8 mouse cellular contexts compared by ENCODE assay signal in the genomic region with DNA sequence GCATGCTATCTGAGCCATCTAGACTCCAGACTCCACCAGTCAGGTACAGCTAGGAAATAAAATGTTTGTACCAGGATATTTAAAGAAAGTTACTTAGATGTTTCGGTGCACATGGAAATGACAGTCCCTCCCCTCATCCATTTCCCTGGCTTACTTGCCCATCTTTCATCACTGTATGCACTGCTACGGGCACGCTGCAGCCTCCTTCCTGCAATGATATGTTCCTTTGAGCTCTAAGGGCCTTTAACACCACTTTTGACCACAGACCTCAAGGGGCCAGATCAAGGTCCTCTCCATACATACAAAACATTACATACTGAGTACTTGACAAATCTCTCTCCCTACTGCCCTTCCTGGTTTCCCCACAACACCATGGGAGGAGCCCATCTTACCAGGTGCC. TPM values are rescaled to one million over a fixed set of nuclear protein-coding genes. Genes with fewer than 3 reads are reported as not detected.
DNase-seq lines count a peak whose midpoint lies in the region; ATAC-seq lines count a peak whose summit lies in the region.

No protein-coding gene starts in this region.

- H3K9me3 ChIP-seq in lung, embryonic 15.5 days = no peaks in the 10 kb centered on the region
- peaks cover 6% of the 10 kb centered on the region for H3K9me3 ChIP-seq in embryonic facial prominence, embryonic 10.5 days
- H3K9me3 ChIP-seq in intestine, embryonic 15.5 days = no peaks in the 10 kb centered on the region
- H3K9me3 ChIP-seq in neural tube, embryonic 13.5 days = no peaks in the 10 kb centered on the region

- no peak overlapping the region for H3K27ac ChIP-seq in lung, embryonic 15.5 days
- peak overlapping the region; percentile 1; the same call in 1 of the 2 replicates for H3K27ac ChIP-seq in embryonic facial prominence, embryonic 10.5 days (replicated peaks)
- no peak overlapping the region for H3K27ac ChIP-seq in intestine, embryonic 15.5 days
- H3K27ac ChIP-seq in neural tube, embryonic 13.5 days (replicated peaks) = no peak overlapping the region

- no peaks in the 10 kb centered on the region for H3K27me3 ChIP-seq in lung, embryonic 15.5 days
- H3K27me3 ChIP-seq in embryonic facial prominence, embryonic 10.5 days (replicated peaks; ENCODE audit: low read depth, poor library complexity, severe bottlenecking) = no peaks in the 10 kb centered on the region
- H3K27me3 ChIP-seq in intestine, embryonic 15.5 days (replicated peaks) = no peaks in the 10 kb centered on the region
- H3K27me3 ChIP-seq in neural tube, embryonic 13.5 days = no peaks in the 10 kb centered on the region

- H3K36me3 ChIP-seq in lung, embryonic 15.5 days = peaks cover 47% of the 10 kb centered on the region
- H3K36me3 ChIP-seq in embryonic facial prominence, embryonic 10.5 days (replicated peaks) = peaks cover 79% of the 10 kb centered on the region
- peaks cover 30% of the 10 kb centered on the region for H3K36me3 ChIP-seq in intestine, embryonic 15.5 days
- H3K36me3 ChIP-seq in neural tube, embryonic 13.5 days = peaks cover 50% of the 10 kb centered on the region

- peaks cover 18% of the 10 kb centered on the region for H3K4me1 ChIP-seq in lung, embryonic 15.5 days
- peaks cover 17% of the 10 kb centered on the region for H3K4me1 ChIP-seq in embryonic facial prominence, embryonic 10.5 days
- peaks cover 16% of the 10 kb centered on the region for H3K4me1 ChIP-seq in intestine, embryonic 15.5 days (replicated peaks)
- peaks cover 27% of the 10 kb centered on the region for H3K4me1 ChIP-seq in neural tube, embryonic 13.5 days (replicated peaks)

- peak overlapping the region; percentile 98 for H3K9ac ChIP-seq in lung, embryonic 15.5 days
- peak overlapping the region; percentile 98 for H3K9ac ChIP-seq in intestine, embryonic 15.5 days
- peak overlapping the region; percentile 55 for H3K9ac ChIP-seq in neural tube, embryonic 13.5 days

- WGBS in lung, embryonic 15.5 days = 47% methylated on average over 3 of the region's 3 CpGs
- WGBS in embryonic facial prominence, embryonic 10.5 days = 79% methylated on average over 3 of the region's 3 CpGs
- 67% methylated on average over 3 of the region's 3 CpGs for WGBS in intestine, embryonic 15.5 days
- WGBS in neural tube, embryonic 13.5 days = 73% methylated on average over 3 of the region's 3 CpGs

- no peak for ATAC-seq in lung, embryonic 15.5 days (ENCODE audit: borderline replicate concordance, extremely low read depth, low FRiP score, low TSS enrichment)
- ATAC-seq in intestine, embryonic 15.5 days = no peak
- ATAC-seq in neural tube, embryonic 13.5 days (ENCODE audit: low read depth) = no peak
- no peak for ATAC-seq in megakaryocyte progenitor cell, adult 5-6 weeks (replicated peaks; ENCODE audit: poor library complexity)

- H3K4me2 ChIP-seq in lung, embryonic 15.5 days = peak overlapping the region; percentile 67
- H3K4me2 ChIP-seq in intestine, embryonic 15.5 days (replicated peaks) = peak overlapping the region; percentile 69
- H3K4me2 ChIP-seq in neural tube, embryonic 13.5 days = peak overlapping the region; percentile 72

- DNase-seq in lung, postnatal 4 days = no peak
- DNase-seq in embryonic facial prominence, embryonic 10.5 days (ENCODE audit: low spot score) = no peak
- DNase-seq in layer of hippocampus, postnatal 10 days (ENCODE audit: low spot score in 2 of 2) = no peak
- no peak for DNase-seq in layer of hippocampus, postnatal 36 days

- H3K4me3 ChIP-seq in lung, embryonic 15.5 days = peak overlapping the region; percentile 75
- peak overlapping the region; percentile 99 for H3K4me3 ChIP-seq in embryonic facial prominence, embryonic 10.5 days
- H3K4me3 ChIP-seq in intestine, embryonic 15.5 days (replicated peaks) = peak overlapping the region; percentile 88
- H3K4me3 ChIP-seq in neural tube, embryonic 13.5 days = peak overlapping the region; percentile 93

RNA-seq across cellular contexts. Expression of a gene that starts 2.5 kb away (rescaled TPM):
- polyA plus RNA-seq in lung, embryonic 15.5 days (2015; fragmentation: Nextera tagmentation; extraction: Ambion mirVana) = 357 and 365 TPM in 2 replicates
- 601 and 615 TPM in 2 replicates for polyA plus RNA-seq in embryonic facial prominence, embryonic 10.5 days (2016; fragmentation: Nextera tagmentation; extraction: Ambion mirVana)
- 280 and 298 TPM in 2 replicates for polyA plus RNA-seq in intestine, embryonic 15.5 days (2015; fragmentation: Nextera tagmentation; extraction: Ambion mirVana)
- polyA plus RNA-seq in neural tube, embryonic 13.5 days (2015; fragmentation: Nextera tagmentation; extraction: Ambion mirVana) = 131 TPM in 2 replicates
- 10 to 100 TPM; 69.9 to 74.3 TPM for total RNA-seq in layer of hippocampus, postnatal 10 days (2021)
- total RNA-seq in layer of hippocampus, postnatal 36 days (2021) = 10 to 100 TPM; 43.4 to 49.9 TPM
- total RNA-seq in megakaryocyte progenitor cell, adult 5-6 weeks (2015) = 109 and 111 TPM in 2 replicates
- 270 and 329 TPM in 2 replicates for total RNA-seq in megakaryocyte progenitor cell, adult 5-6 weeks (2017)

RNA-seq across cellular contexts. Expression of a gene that starts 7.1 kb away (rescaled TPM):
- 123 and 135 TPM in 2 replicates for polyA plus RNA-seq in lung, embryonic 15.5 days (2015; fragmentation: Nextera tagmentation; extraction: Ambion mirVana)
- 167 and 175 TPM in 2 replicates for polyA plus RNA-seq in embryonic facial prominence, embryonic 10.5 days (2016; fragmentation: Nextera tagmentation; extraction: Ambion mirVana)
- 128 and 141 TPM in 2 replicates for polyA plus RNA-seq in intestine, embryonic 15.5 days (2015; fragmentation: Nextera tagmentation; extraction: Ambion mirVana)
- polyA plus RNA-seq in neural tube, embryonic 13.5 days (2015; fragmentation: Nextera tagmentation; extraction: Ambion mirVana) = 58.2 and 59.4 TPM in 2 replicates
- 10 to 100 TPM; 18.9 to 32.5 TPM for total RNA-seq in layer of hippocampus, postnatal 10 days (2021)
- total RNA-seq in layer of hippocampus, postnatal 36 days (2021) = 10 to 100 TPM; 22.3 to 24.2 TPM
- total RNA-seq in megakaryocyte progenitor cell, adult 5-6 weeks (2015) = 123 and 124 TPM in 2 replicates
- total RNA-seq in megakaryocyte progenitor cell, adult 5-6 weeks (2017) = 46.4 and 55.8 TPM in 2 replicates

RNA-seq across cellular contexts. Expression of a gene that starts 11.1 kb away (rescaled TPM):
- polyA plus RNA-seq in lung, embryonic 15.5 days (2015; fragmentation: Nextera tagmentation; extraction: Ambion mirVana) = 33.5 and 36.5 TPM in 2 replicates
- polyA plus RNA-seq in embryonic facial prominence, embryonic 10.5 days (2016; fragmentation: Nextera tagmentation; extraction: Ambion mirVana) = 53.8 and 53.9 TPM in 2 replicates
- polyA plus RNA-seq in intestine, embryonic 15.5 days (2015; fragmentation: Nextera tagmentation; extraction: Ambion mirVana) = 38.2 and 38.6 TPM in 2 replicates
- 37.3 and 41.2 TPM in 2 replicates for polyA plus RNA-seq in neural tube, embryonic 13.5 days (2015; fragmentation: Nextera tagmentation; extraction: Ambion mirVana)
- 10 to 100 TPM; 16.5 to 18.5 TPM for total RNA-seq in layer of hippocampus, postnatal 10 days (2021)
- total RNA-seq in layer of hippocampus, postnatal 36 days (2021) = 10 to 100 TPM; 14.5 to 15.9 TPM
- 50.3 and 54.8 TPM in 2 replicates for total RNA-seq in megakaryocyte progenitor cell, adult 5-6 weeks (2015)
- 18.9 and 21.0 TPM in 2 replicates for total RNA-seq in megakaryocyte progenitor cell, adult 5-6 weeks (2017)

RNA-seq across cellular contexts. Expression of a gene that starts 16.9 kb away (rescaled TPM):
- 6.8 and 8.5 TPM in 2 replicates for polyA plus RNA-seq in lung, embryonic 15.5 days (2015; fragmentation: Nextera tagmentation; extraction: Ambion mirVana)
- polyA plus RNA-seq in embryonic facial prominence, embryonic 10.5 days (2016; fragmentation: Nextera tagmentation; extraction: Ambion mirVana) = 6.8 and 7.8 TPM in 2 replicates
- 6.8 and 10.6 TPM in 2 replicates for polyA plus RNA-seq in intestine, embryonic 15.5 days (2015; fragmentation: Nextera tagmentation; extraction: Ambion mirVana)
- 22.9 and 28.7 TPM in 2 replicates for polyA plus RNA-seq in neural tube, embryonic 13.5 days (2015; fragmentation: Nextera tagmentation; extraction: Ambion mirVana)
- 100 to 1,000 TPM; 108 to 115 TPM for total RNA-seq in layer of hippocampus, postnatal 10 days (2021)
- total RNA-seq in layer of hippocampus, postnatal 36 days (2021) = 100 to 1,000 TPM; 184 to 198 TPM
- total RNA-seq in megakaryocyte progenitor cell, adult 5-6 weeks (2015) = 3.9 and 13.2 TPM in 2 replicates
- 2.4 and 5.3 TPM in 2 replicates for total RNA-seq in megakaryocyte progenitor cell, adult 5-6 weeks (2017)

RNA-seq across cellular contexts. Expression of a gene that starts 24.5 kb away (rescaled TPM):
- polyA plus RNA-seq in lung, embryonic 15.5 days (2015; fragmentation: Nextera tagmentation; extraction: Ambion mirVana) = 27.9 and 29.8 TPM in 2 replicates
- 30.7 and 30.9 TPM in 2 replicates for polyA plus RNA-seq in embryonic facial prominence, embryonic 10.5 days (2016; fragmentation: Nextera tagmentation; extraction: Ambion mirVana)
- 28.9 and 30.3 TPM in 2 replicates for polyA plus RNA-seq in intestine, embryonic 15.5 days (2015; fragmentation: Nextera tagmentation; extraction: Ambion mirVana)
- polyA plus RNA-seq in neural tube, embryonic 13.5 days (2015; fragmentation: Nextera tagmentation; extraction: Ambion mirVana) = 36.5 and 39.2 TPM in 2 replicates
- total RNA-seq in layer of hippocampus, postnatal 10 days (2021) = 10 to 100 TPM; 39.6 to 44.2 TPM
- total RNA-seq in layer of hippocampus, postnatal 36 days (2021) = 10 to 100 TPM; 50.9 to 52.1 TPM
- total RNA-seq in megakaryocyte progenitor cell, adult 5-6 weeks (2015) = 11.9 and 13.0 TPM in 2 replicates
- 18.7 and 21.3 TPM in 2 replicates for total RNA-seq in megakaryocyte progenitor cell, adult 5-6 weeks (2017)
